Mouse (Mus musculus) liver, adult 2 months (tissue): ENCODE measurements at regions not wholly inside any gene's neighbourhood (a gene's known extent, or its start where the extent isn't known, plus 50 kb on each side); places are given as distances from the start of the nearest gene placed in this dataset.

ENCODE experiments used
- DNase-seq: peaks from one replicate; pipeline ENCODE4 v3.0.0-alpha.2; 2011; ENCODE audit warnings: low read depth, low spot score; ENCODE audit errors: extremely low read depth
- H3K27ac ChIP-seq: fragments of 200-500 bp; replicated peaks from 2 replicates; pipeline ENCODE4 v1.5.1; 2012; ENCODE audit warnings: low read depth, mild to moderate bottlenecking, control low read depth, inconsistent platforms, low read length; ENCODE audit not compliant: insufficient read depth
- H3K27me3 ChIP-seq: fragments of 200-500 bp; 2 replicates; pipeline ENCODE4 v1.6.1; 2012; ENCODE audit warnings: mild to moderate bottlenecking, moderate library complexity, low read length, inconsistent platforms; ENCODE audit not compliant: control insufficient read depth, insufficient read depth
- H3K36me3 ChIP-seq: fragments of 200-500 bp; 2 replicates; pipeline ENCODE4 v1.6.1; 2012; ENCODE audit warnings: low read length, inconsistent platforms; ENCODE audit not compliant: control insufficient read depth, insufficient read depth
- H3K4me1 ChIP-seq: fragments of 200-500 bp; 2 replicates; pipeline ENCODE4 v1.6.1; 2011; ENCODE audit warnings: low read length; ENCODE audit not compliant: control insufficient read depth, insufficient read depth
- H3K4me3 ChIP-seq: fragments of 200-500 bp; 2 replicates; pipeline ENCODE4 v1.5.1; 2011; ENCODE audit warnings: low read depth, mild to moderate bottlenecking, control low read depth, low read length, moderate library complexity; ENCODE audit not compliant: insufficient read depth
- H3K79me2 ChIP-seq: fragments of 200-500 bp; 2 replicates; pipeline ENCODE4 v1.6.1; 2012; ENCODE audit warnings: inconsistent platforms, mild to moderate bottlenecking, low read length, moderate library complexity; ENCODE audit not compliant: control insufficient read depth, insufficient read depth
- H3K9ac ChIP-seq: fragments of 200-500 bp; 2 replicates; pipeline ENCODE4 v1.6.1; 2012; ENCODE audit warnings: low read depth, mild to moderate bottlenecking, control low read depth, inconsistent platforms, low read length
- CTCF ChIP-seq: fragments of 200-500 bp; IDR thresholded peaks from 2 replicates; pipeline ENCODE4 v1.5.1; 2011; ENCODE audit warnings: low read depth, low read length, control low read depth
- POLR2A ChIP-seq: fragments of 200-500 bp; IDR thresholded peaks from 2 replicates; pipeline ENCODE4 v1.6.1; 2011; ENCODE audit warnings: low read length, control low read depth; ENCODE audit not compliant: insufficient read depth; ENCODE audit errors: extremely low read depth
- WGBS: fragments of 180-500 bp; shearing (Covaris S2); methylation state at CpG from one replicate; pipeline ENCODE4 v1.1.7; 2018; 5-methylcytosine and 5-hydroxymethylcytosine counted together

DNA sequence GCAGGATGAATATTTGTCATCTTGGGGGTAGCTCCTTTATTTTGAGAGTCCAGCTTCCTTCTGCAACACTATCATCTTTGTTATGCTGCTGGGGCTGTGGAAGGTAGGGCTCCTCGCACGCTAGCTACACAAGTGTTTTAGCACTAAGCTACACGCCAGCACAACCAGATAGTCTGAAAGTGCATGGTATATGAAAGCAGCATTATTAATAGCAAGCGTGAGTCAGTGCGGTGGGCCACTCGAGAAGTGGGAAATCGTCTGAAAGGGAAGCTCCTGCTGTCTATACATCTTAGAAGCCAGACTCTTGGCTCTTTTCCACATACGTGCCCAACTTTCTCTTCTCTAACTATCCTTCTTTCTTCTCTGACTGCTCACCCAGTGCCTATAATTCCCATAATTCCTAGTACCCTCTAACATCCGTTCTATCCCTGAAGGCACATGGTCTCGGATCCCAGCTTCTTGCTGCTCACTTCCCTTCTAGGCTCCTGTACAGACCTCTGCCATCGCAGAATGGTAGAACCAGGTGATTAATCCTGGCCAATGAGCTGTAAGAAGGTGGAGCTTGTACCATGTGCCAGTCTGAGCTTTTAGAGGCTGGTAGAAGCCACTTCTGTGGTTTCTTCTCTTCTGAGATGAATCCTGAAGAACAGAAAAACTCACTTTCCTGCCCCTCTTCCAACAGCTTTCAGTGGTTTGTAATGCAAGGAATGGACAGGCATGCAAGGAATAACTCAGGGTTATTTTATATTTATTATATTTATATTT lies 55.5 kb downstream of the E030025P04Rik start:
- no peaks in the 10 kb centered on the region; the same call in 1 of the 2 replicates for H3K27me3 ChIP-seq
- H3K36me3 ChIP-seq, result no peaks in the 10 kb centered on the region
- no peaks in the 10 kb centered on the region for H3K79me2 ChIP-seq
- no peak for DNase-seq
- no peaks in the 10 kb centered on the region for H3K4me1 ChIP-seq
- no peak for TF ChIP-seq POLR2A
- TF ChIP-seq CTCF, result no peak
- WGBS, result 82% methylated on average over 11 of the region's 11 CpGs
- no peak overlapping the region for H3K4me3 ChIP-seq
- no peak overlapping the region for H3K9ac ChIP-seq
- no peak overlapping the region for H3K27ac ChIP-seq

DNA sequence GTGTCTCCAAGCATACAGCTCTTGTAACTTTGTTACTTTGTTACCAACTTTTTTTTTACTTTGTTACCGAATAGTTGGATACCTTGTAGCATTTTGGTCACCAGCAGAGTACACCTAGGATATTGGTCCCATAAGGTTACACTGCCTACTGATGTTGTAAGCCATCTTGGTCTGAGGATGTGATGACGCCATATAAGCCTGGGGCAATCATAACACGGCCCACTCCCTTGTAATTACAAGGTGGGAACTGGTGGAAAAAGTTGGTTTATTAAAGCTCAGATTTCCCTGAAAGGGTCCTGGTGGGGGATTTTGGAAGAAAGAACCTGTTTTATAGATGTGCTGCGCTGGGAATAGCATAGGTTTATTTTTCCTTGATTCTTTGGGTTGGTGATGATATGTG lies 62.2 kb downstream of the E030025P04Rik start:
- no peak for TF ChIP-seq CTCF
- TF ChIP-seq POLR2A, result no peak
- H3K9ac ChIP-seq, result no peak overlapping the region
- H3K4me1 ChIP-seq, result no peaks in the 10 kb centered on the region
- H3K27me3 ChIP-seq, result no peaks in the 10 kb centered on the region
- H3K27ac ChIP-seq, result no peak overlapping the region
- no peak for DNase-seq
- 90% methylated on average over 4 of the region's 4 CpGs for WGBS
- H3K79me2 ChIP-seq, result no peaks in the 10 kb centered on the region
- no peaks in the 10 kb centered on the region for H3K36me3 ChIP-seq
- no peak overlapping the region for H3K4me3 ChIP-seq

DNA sequence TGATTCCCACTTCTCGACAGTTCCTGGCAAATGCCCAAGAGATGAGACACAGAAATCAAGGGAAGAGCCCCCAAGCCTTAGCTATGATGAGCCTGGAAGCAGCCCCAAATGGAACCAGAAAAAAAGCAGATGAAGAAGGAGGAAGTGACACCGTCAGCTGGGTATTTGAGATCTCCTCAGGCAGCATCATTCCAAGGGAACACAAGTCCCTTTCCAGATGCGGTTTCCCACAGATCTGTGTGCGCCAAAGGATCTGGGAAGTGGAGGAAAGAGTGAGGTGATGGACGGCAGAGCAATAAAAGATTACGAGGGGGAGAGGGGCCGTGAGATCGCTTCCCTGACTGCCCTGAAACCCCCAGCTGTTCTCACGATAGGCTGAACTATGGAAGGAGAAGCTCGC lies 62.7 kb downstream of the E030025P04Rik start:
- no peak overlapping the region for H3K4me3 ChIP-seq
- H3K27me3 ChIP-seq, result no peaks in the 10 kb centered on the region
- no peaks in the 10 kb centered on the region for H3K79me2 ChIP-seq
- H3K36me3 ChIP-seq, result no peaks in the 10 kb centered on the region
- WGBS, result 72% methylated on average over 10 of the region's 10 CpGs
- TF ChIP-seq CTCF, result no peak
- no peak for TF ChIP-seq POLR2A
- no peak for DNase-seq
- H3K9ac ChIP-seq, result no peak overlapping the region
- no peak overlapping the region for H3K27ac ChIP-seq
- no peaks in the 10 kb centered on the region for H3K4me1 ChIP-seq

DNA sequence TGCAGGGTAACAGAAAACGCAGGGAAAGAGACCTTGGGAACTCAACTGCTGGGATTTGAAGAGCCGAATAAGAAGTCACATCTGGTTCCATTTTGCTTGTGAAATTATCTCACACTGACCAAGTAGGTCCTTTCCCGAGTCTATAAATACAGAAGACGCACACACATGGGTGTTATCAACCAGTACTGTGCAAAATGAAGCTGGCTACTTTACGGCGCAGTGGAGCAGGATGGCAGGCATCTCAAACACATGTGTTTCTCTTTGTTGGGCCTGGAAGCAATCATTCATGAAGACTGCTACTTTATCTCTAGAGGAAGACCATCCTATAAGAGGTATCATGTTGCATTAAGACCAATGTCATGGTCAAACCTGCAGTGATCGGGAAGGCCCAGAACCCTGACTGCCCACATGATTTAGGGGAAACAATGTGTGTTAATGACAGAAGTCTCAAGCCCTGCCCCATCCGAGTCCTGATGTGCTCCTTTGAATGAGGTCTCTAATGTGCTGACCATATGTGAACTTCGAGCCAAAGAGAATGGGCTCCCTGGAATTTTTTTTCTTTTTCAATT lies 63.2 kb downstream of the E030025P04Rik start:
- TF ChIP-seq POLR2A (no peak), CTCF (no peak)

DNA sequence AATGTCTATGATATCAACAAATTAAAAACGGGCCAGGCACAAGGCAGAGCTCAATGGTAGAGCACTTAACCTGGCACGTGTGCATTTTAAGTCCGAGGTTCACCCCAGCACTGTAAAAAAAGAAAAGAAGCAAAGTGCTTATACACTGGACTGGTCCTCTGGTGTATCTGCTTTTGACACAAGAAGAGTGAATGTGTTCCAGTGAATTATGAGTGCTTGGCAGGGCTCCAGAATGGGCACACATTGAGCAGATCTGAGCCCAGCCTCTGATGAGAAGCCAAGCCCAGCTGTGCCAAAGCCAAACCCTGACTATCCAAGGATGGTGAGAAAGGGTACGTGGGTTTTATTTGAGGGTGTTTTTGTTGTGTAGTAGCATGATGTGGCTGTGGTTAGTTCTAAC lies 64.7 kb downstream of the E030025P04Rik start:
- Histone ChIP-seq H3K27ac (no peak overlapping the region), H3K4me3 (no peak overlapping the region), H3K4me1 (no peaks in the 10 kb centered on the region), H3K36me3 (no peaks in the 10 kb centered on the region), H3K9ac (no peak overlapping the region), H3K79me2 (no peaks in the 10 kb centered on the region), H3K27me3 (peaks cover 3% of the 10 kb centered on the region; the same call in 1 of the 2 replicates)
- DNase-seq, result no peak
- TF ChIP-seq CTCF (no peak), POLR2A (no peak)
- 83% methylated on average over 4 of the region's 4 CpGs for WGBS

More for the DNA sequence above, 63.2 kb downstream of the E030025P04Rik start:
- DNase-seq, result no peak
- no peaks in the 10 kb centered on the region for H3K36me3 ChIP-seq
- no peak overlapping the region for H3K9ac ChIP-seq
- no peak overlapping the region for H3K4me3 ChIP-seq
- no peak overlapping the region for H3K27ac ChIP-seq
- H3K27me3 ChIP-seq, result no peaks in the 10 kb centered on the region
- WGBS, result 84% methylated on average over 9 of the region's 9 CpGs
- no peaks in the 10 kb centered on the region for H3K79me2 ChIP-seq
- no peaks in the 10 kb centered on the region for H3K4me1 ChIP-seq
